Mouse (Mus musculus) olfactory bulb, adult 2 months (tissue): Measurements from ENCODE around the gene Syngr4.

Experiments
- CTCF ChIP-seq: fragments of 200-500 bp; IDR thresholded peaks from 2 replicates; pipeline ENCODE4 v1.5.1; 2012; ENCODE audit warnings: low read depth, mild to moderate bottlenecking, low read length, moderate library complexity; ENCODE audit not compliant: insufficient read depth
- POLR2A ChIP-seq: fragments of 200-500 bp; IDR thresholded peaks from 2 replicates; pipeline ENCODE4 v1.6.1; 2012; ENCODE audit warnings: mild to moderate bottlenecking, low read depth, low read length, moderate library complexity; ENCODE audit not compliant: insufficient read depth

DNA sequence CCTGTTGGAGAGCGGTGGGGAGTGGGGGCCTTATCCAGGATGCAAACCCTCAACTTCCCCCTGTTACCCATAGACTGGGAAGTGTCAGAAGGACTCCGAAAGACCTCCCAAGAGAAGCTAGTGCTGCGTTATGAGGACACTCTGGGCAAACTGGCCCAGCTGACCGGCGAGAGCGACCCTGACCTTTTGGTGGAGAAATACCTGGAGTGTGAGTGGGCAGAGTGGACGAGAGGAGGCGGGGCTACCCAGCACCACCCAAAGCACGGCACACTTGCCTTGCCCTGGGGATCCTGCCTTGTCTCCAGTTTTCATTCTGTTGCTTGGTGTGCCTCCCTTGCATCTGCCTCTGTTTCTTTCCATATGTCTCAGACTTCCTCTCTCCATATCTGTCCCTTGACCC, 45.5 kb upstream of the Syngr4 start:
- TF ChIP-seq CTCF = no peak
- no peak for TF ChIP-seq POLR2A
